Mouse (Mus musculus) macrophage (primary cell): ENCODE data around the gene Krt36. TPM values are rescaled to one million over a fixed set of nuclear protein-coding genes. Genes with fewer than 3 reads are reported as not detected.

Source experiments
- polyA plus RNA-seq: library from polyadenylated mRNA; stranded (reverse); fragments of 250-400 nt; gene quantifications from 3 replicates; pipeline ENCODE4 v1.2.4, GENCODE M21; 2018; ENCODE audit warnings: inconsistent platforms

Gene Krt36
- polyA plus RNA-seq, 1 experiment from 2014 or later: not detected

Other genes with a start within 250 kb of the Krt36 start
- not detected in 3 replicates for gene Gm11568, start 247.7 kb downstream of the Krt36 start, polyA plus RNA-seq
- gene Gm11559, start 241.2 kb downstream of the Krt36 start, polyA plus RNA-seq: not detected in 3 replicates
- gene Krtap9-1, start 232.2 kb downstream of the Krt36 start, polyA plus RNA-seq: not detected in 3 replicates
- not detected in 3 replicates for gene Gm11567, start 226.4 kb downstream of the Krt36 start, polyA plus RNA-seq
- not detected in 3 replicates for gene Krtap31-1, start 197.7 kb downstream of the Krt36 start, polyA plus RNA-seq
- gene Gm11565, start 190.9 kb downstream of the Krt36 start, polyA plus RNA-seq: not detected in 3 replicates
- not detected in 3 replicates for gene Krtap31-2, start 169.3 kb downstream of the Krt36 start, polyA plus RNA-seq
- gene Krtap9-5, start 157.2 kb downstream of the Krt36 start, polyA plus RNA-seq: not detected in 3 replicates
- not detected in 3 replicates for gene Krtap29-1, start 126.6 kb downstream of the Krt36 start, polyA plus RNA-seq
- gene Krtap16-1, start 119.0 kb downstream of the Krt36 start, polyA plus RNA-seq: not detected in 3 replicates
- gene Krtap17-1, start 111.6 kb downstream of the Krt36 start, polyA plus RNA-seq: not detected in 3 replicates
- gene Krt33a, start 89.4 kb downstream of the Krt36 start, polyA plus RNA-seq: not detected in 3 replicates
- gene Krt33b, start 75.8 kb downstream of the Krt36 start, polyA plus RNA-seq: not detected in 3 replicates
- gene Krt34, start 64.1 kb downstream of the Krt36 start, polyA plus RNA-seq: not detected in 3 replicates
- gene Krt31, start 55.1 kb downstream of the Krt36 start, polyA plus RNA-seq: not detected in 3 replicates
- gene Krt32, start 17.4 kb downstream of the Krt36 start, polyA plus RNA-seq: not detected in 3 replicates
- gene Krt35, start 9.4 kb downstream of the Krt36 start, polyA plus RNA-seq: not detected in 3 replicates
- gene Krt13, start 15.9 kb upstream of the Krt36 start, polyA plus RNA-seq: not detected in 3 replicates
- gene Krt15, start 30.3 kb upstream of the Krt36 start, polyA plus RNA-seq: not detected in 3 replicates
- gene Krt19, start 43.0 kb upstream of the Krt36 start, polyA plus RNA-seq: not detected in 3 replicates
- gene Krt9, start 87.6 kb upstream of the Krt36 start, polyA plus RNA-seq: not detected in 3 replicates
- gene Krt14, start 101.9 kb upstream of the Krt36 start, polyA plus RNA-seq: not detected in 3 replicates
- not detected in 3 replicates for gene Krt16, start 143.3 kb upstream of the Krt36 start, polyA plus RNA-seq
- gene Krt17, start 155.4 kb upstream of the Krt36 start, polyA plus RNA-seq: not detected in 3 replicates
- gene Krt42, start 164.2 kb upstream of the Krt36 start, polyA plus RNA-seq: not detected in 3 replicates
- gene Eif1, start 214.3 kb upstream of the Krt36 start, polyA plus RNA-seq: 204 to 466 TPM (median 355 TPM) in 3 replicates
- not detected in 3 replicates for gene Gast, start 228.8 kb upstream of the Krt36 start, polyA plus RNA-seq